ENCODE assay signal across 9 mouse cellular contexts in the genomic region with DNA sequence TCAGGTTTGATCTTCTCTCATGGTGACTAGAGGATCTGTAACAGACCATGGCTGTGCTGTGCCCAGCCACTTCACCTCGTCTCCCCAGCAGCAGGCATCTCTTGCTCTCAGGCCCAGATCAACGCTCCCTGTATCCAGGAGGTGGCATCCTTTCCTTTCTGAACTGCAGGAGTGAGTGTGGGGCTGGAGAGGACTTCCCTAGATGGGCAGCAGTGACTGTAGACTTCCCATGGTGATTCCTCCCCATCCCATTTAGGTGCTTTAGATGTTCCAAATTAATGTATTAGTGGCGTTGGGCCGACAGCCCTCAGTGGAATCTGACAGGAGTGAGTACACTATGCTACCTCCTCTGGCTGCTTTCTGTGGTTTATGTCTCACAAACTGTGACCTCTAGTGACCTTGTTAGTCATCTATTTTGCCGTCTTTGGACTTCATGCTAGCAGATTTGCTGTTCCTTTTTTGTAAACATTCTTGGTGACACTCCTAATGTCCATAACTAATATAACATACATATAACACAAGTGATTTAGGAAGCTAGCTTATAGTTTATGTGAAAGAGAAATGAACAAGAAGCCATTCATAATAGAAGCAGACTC.
DNase-seq lines count a peak whose midpoint lies in the region; ATAC-seq and TF ChIP-seq lines count a peak whose summit lies in the region.
"Had no signal": no experiment of that assay in that cellular context is flagged by ENCODE, and none has a peak within 500 bp of the region (broad histone marks: within the 10 kb centered on the region; RNA-seq: fewer than 3 reads in every experiment).

No protein-coding gene starts in this region.

- H3K9ac ChIP-seq in forebrain, postnatal 0 days = no peak overlapping the region
- H3K9ac ChIP-seq in forebrain, embryonic 15.5 days (replicated peaks) = no peak overlapping the region
- no peak overlapping the region for H3K9ac ChIP-seq in heart, embryonic 11.5 days (ENCODE audit: low read depth, low read length)

- no peak overlapping the region for H3K27ac ChIP-seq in forebrain, postnatal 0 days (ENCODE audit: low read depth, low read length)
- H3K27ac ChIP-seq in forebrain, embryonic 15.5 days (replicated peaks) = no peak overlapping the region
- H3K27ac ChIP-seq in heart, embryonic 11.5 days (ENCODE audit: low read depth, low read length) = 0 out of 2 replicates have a peak overlapping the region, but pooled peaks have one; percentile 22
- peak overlapping the region; percentile 88 for H3K27ac ChIP-seq in small intestine, adult 2 months (ENCODE audit: insufficient read depth, low read depth, low read length)

- no peak overlapping the region for H3K4me3 ChIP-seq in forebrain, postnatal 0 days (ENCODE audit: low read depth, low read length)
- no peak overlapping the region for H3K4me3 ChIP-seq in forebrain, embryonic 15.5 days
- H3K4me3 ChIP-seq in heart, embryonic 11.5 days (ENCODE audit: low read depth, low read length) = no peak overlapping the region
- H3K4me3 ChIP-seq in small intestine, adult 2 months (ENCODE audit: low read depth, low read length) = no peak overlapping the region
- H3K4me3 ChIP-seq: megakaryocyte, embryonic 14.5 days had no signal

- TF ChIP-seq CTCF in forebrain, postnatal 0 days (IDR thresholded peaks at IDR 0.05; ENCODE audit: low read depth) = peak; percentile 50
- TF ChIP-seq CTCF in small intestine, adult 2 months (IDR thresholded peaks at IDR 0.05; ENCODE audit: extremely low read depth, insufficient read length, insufficient replicate concordance, low read depth, low read length) = peak; percentile 28; the same call in 1 of the 2 replicates

- no peaks in the 10 kb centered on the region for H3K4me1 ChIP-seq in forebrain, postnatal 0 days (ENCODE audit: insufficient read depth)
- H3K4me1 ChIP-seq in forebrain, embryonic 15.5 days = no peaks in the 10 kb centered on the region
- H3K4me1 ChIP-seq in heart, embryonic 11.5 days (ENCODE audit: control insufficient read depth, insufficient read depth, low read length) = peaks cover 4% of the 10 kb centered on the region
- peaks cover 9% of the 10 kb centered on the region; the same call in 1 of the 2 replicates for H3K4me1 ChIP-seq in small intestine, adult 2 months (ENCODE audit: control insufficient read depth, insufficient read depth, insufficient read length, low read length)

- H3K9me3 ChIP-seq in forebrain, postnatal 0 days (ENCODE audit: low read length) = no peaks in the 10 kb centered on the region
- H3K9me3 ChIP-seq in forebrain, embryonic 15.5 days = no peaks in the 10 kb centered on the region
- H3K9me3 ChIP-seq in heart, embryonic 11.5 days (replicated peaks; ENCODE audit: control insufficient read depth, low read length) = no peaks in the 10 kb centered on the region

- no peak for DNase-seq in forebrain, postnatal 0 days
- peak; percentile 28 for DNase-seq in lung, postnatal 10 days
- no peak for DNase-seq in lung, adult 18-20 months
- DNase-seq in B cell, adult 2 months = no peak
- no peak for DNase-seq in gastrocnemius, postnatal 10 days

- H3K27me3 ChIP-seq in forebrain, postnatal 0 days (ENCODE audit: insufficient read depth, low read length) = no peaks in the 10 kb centered on the region
- no peaks in the 10 kb centered on the region for H3K27me3 ChIP-seq in forebrain, embryonic 15.5 days
- no peaks in the 10 kb centered on the region for H3K27me3 ChIP-seq in heart, embryonic 11.5 days (ENCODE audit: control insufficient read depth, insufficient read depth, low read length)
- no peaks in the 10 kb centered on the region for H3K27me3 ChIP-seq in small intestine, adult 2 months (ENCODE audit: control insufficient read depth, insufficient read depth, low read length)

- TF ChIP-seq POLR2A in small intestine, adult 2 months (IDR thresholded peaks at IDR 0.05; ENCODE audit: low read depth, low read length) = no peak

- WGBS in forebrain, postnatal 0 days = 83% methylated on average over 5 of the region's 5 CpGs
- WGBS in forebrain, embryonic 15.5 days = 87% methylated on average over 5 of the region's 5 CpGs
- WGBS in heart, embryonic 11.5 days (ENCODE audit: insufficient replicate concordance) = 71% methylated on average over 5 of the region's 5 CpGs
- 76% methylated on average over 5 of the region's 5 CpGs for WGBS in small intestine, adult 2 months

- ATAC-seq in forebrain, postnatal 0 days = no peak; the same call in 1 of the 2 replicates
- ATAC-seq in forebrain, embryonic 15.5 days (replicated peaks) = no peak
- no peak for ATAC-seq in heart, embryonic 11.5 days (replicated peaks; ENCODE audit: insufficient number of reproducible peaks, low FRiP score, low TSS enrichment)

- peaks cover 33% of the 10 kb centered on the region for H3K36me3 ChIP-seq in forebrain, postnatal 0 days (ENCODE audit: insufficient read depth)
- H3K36me3 ChIP-seq in forebrain, embryonic 15.5 days = peaks cover 17% of the 10 kb centered on the region
- H3K36me3 ChIP-seq in heart, embryonic 11.5 days (ENCODE audit: control insufficient read depth, insufficient read depth, low read length) = 0 out of 2 replicates have a peak, but pooled peaks cover 2% of the 10 kb centered on the region
- H3K36me3 ChIP-seq in small intestine, adult 2 months (ENCODE audit: control insufficient read depth, insufficient read depth, low read length) = peaks cover 25% of the 10 kb centered on the region

- no peak overlapping the region for H3K4me2 ChIP-seq in forebrain, postnatal 0 days (ENCODE audit: low read depth)
- no peak overlapping the region for H3K4me2 ChIP-seq in forebrain, embryonic 15.5 days (replicated peaks)
- no peak overlapping the region for H3K4me2 ChIP-seq in heart, embryonic 11.5 days

Comparison
In these comparisons a context has a peak if more than half of its experiments do, and no peak if none do; other contexts are left out.
1. H3K27ac ChIP-seq: peak in heart, embryonic 11.5 days (single experiment) and small intestine, adult 2 months (single experiment); none in forebrain, postnatal 0 days (single experiment) and forebrain, embryonic 15.5 days (single experiment).